Comparison of ENCODE assay signal across 17 mouse cellular contexts in the genomic region with DNA sequence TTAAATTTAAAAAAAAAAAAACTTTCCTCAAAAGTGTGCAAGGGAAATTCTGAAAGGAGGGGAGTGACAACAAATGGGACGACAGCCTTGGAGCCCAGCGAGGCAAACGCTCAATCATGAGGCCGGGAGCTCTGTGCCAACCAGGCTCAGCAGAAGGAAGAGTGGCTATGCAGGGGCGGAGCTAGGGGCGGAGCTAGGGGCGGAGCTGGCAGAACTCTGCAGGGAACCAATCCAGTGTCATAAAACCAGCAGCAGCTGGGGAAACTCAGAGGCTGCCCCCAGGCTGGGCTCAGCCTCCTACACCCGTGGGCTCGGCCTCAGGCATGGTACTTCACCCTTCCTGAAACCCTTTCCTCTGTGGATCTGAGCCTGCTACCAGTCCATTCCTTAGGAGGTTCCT. TPM values are rescaled to one million over a fixed set of nuclear protein-coding genes. Genes with fewer than 3 reads are reported as not detected.
DNase-seq lines count a peak whose midpoint lies in the region; ATAC-seq lines count a peak whose summit lies in the region.
"Had no signal": no experiment of that assay in that cellular context is flagged by ENCODE, and none has a peak within 500 bp of the region (broad histone marks: within the 10 kb centered on the region; RNA-seq: fewer than 3 reads in every experiment).

No protein-coding gene starts in this region.

- H3K4me3 ChIP-seq in liver, embryonic 11.5 days (ENCODE audit: low read depth, low read length) = no peak overlapping the region
- H3K4me3 ChIP-seq: embryonic facial prominence, embryonic 15.5 days; megakaryocyte, embryonic 14.5 days; neural tube, embryonic 12.5 days had no signal

- H3K4me2 ChIP-seq in liver, embryonic 11.5 days = no peak overlapping the region
- H3K4me2 ChIP-seq: embryonic facial prominence, embryonic 15.5 days; hindbrain, embryonic 14.5 days; neural tube, embryonic 12.5 days had no signal

- no peaks in the 10 kb centered on the region for H3K27me3 ChIP-seq in liver, embryonic 11.5 days (replicated peaks; ENCODE audit: control insufficient read depth, insufficient read depth, low read length)
- H3K27me3 ChIP-seq: embryonic facial prominence, embryonic 15.5 days; neural tube, embryonic 12.5 days had no signal

- no peaks in the 10 kb centered on the region for H3K36me3 ChIP-seq in liver, embryonic 11.5 days (ENCODE audit: control insufficient read depth, insufficient read depth, low read length)
- H3K36me3 ChIP-seq: embryonic facial prominence, embryonic 15.5 days; G1E; neural tube, embryonic 12.5 days had no signal

- peak; percentile 3 for DNase-seq in CD4-positive, CD25-positive, alpha-beta regulatory T cell, adult 2 months (ENCODE audit: low read depth, low spot score)
- peak; percentile 45 for DNase-seq in liver
- no peak for DNase-seq in liver, embryonic 11.5 days (ENCODE audit: low spot score)
- peak; percentile 49 for DNase-seq in thymus, postnatal 4 days
- DNase-seq in thymus, adult 18-20 months = no peak
- peak; percentile 35 for DNase-seq in testis, postnatal 14 days (ENCODE audit: low spot score)
- DNase-seq: cerebellum, adult 18-20 months; heart, postnatal 10 days; kidney, adult 2 months had no signal

- no peaks in the 10 kb centered on the region for H3K9me3 ChIP-seq in liver, embryonic 11.5 days (ENCODE audit: control insufficient read depth, low read length)
- H3K9me3 ChIP-seq: embryonic facial prominence, embryonic 15.5 days; neural tube, embryonic 12.5 days had no signal

- no peak for ATAC-seq in CD4-positive, CD25-positive, alpha-beta regulatory T cell, adult 4 months
- ATAC-seq in liver, embryonic 11.5 days (replicated peaks; ENCODE audit: low FRiP score) = no peak
- no peak for ATAC-seq in cerebellum, adult (ENCODE audit: insufficient number of reproducible peaks, low FRiP score, low TSS enrichment)
- ATAC-seq: forebrain, embryonic 14.5 days had no signal

- 43% methylated on average over 9 of the region's 9 CpGs for WGBS in liver, embryonic 11.5 days

- no peak overlapping the region for H3K9ac ChIP-seq in liver, embryonic 11.5 days (ENCODE audit: low read depth, low read length)
- H3K9ac ChIP-seq: embryonic facial prominence, embryonic 15.5 days; hindbrain, embryonic 14.5 days; neural tube, embryonic 12.5 days had no signal

- no peak overlapping the region for H3K27ac ChIP-seq in liver, embryonic 11.5 days (ENCODE audit: low read depth, low read length)
- H3K27ac ChIP-seq: embryonic facial prominence, embryonic 15.5 days; hindbrain, embryonic 14.5 days; neural tube, embryonic 12.5 days had no signal

- no peaks in the 10 kb centered on the region; the same call in 1 of the 2 replicates for H3K4me1 ChIP-seq in liver, embryonic 11.5 days (replicated peaks; ENCODE audit: control insufficient read depth, insufficient read depth, low read length)
- H3K4me1 ChIP-seq: embryonic facial prominence, embryonic 15.5 days; megakaryocyte, embryonic 14.5 days had no signal

RNA-seq across cellular contexts. Expression of a gene that starts 46.6 kb away (rescaled TPM):
- polyA plus RNA-seq in CD4-positive, CD25-positive, alpha-beta regulatory T cell, adult 4 months (2017; shearing (Covaris generic)) = not detected
- polyA plus RNA-seq in liver, embryonic 11.5 days (2014; fragmentation: Nextera tagmentation; extraction: Ambion mirVana) = 2.4 and 3.1 TPM in 2 replicates

Comparison
In these comparisons a context has a peak if more than half of its experiments do, and no peak if none do; other contexts are left out.
1. DNase-seq: peak in CD4-positive, CD25-positive, alpha-beta regulatory T cell, adult 2 months (single experiment), liver (single experiment), thymus, postnatal 4 days (single experiment) and testis, postnatal 14 days (single experiment); none in liver, embryonic 11.5 days (single experiment) and thymus, adult 18-20 months (0 of 2).